Mouse (Mus musculus): ENCODE measurements around the gene Dnajc5. TPM values are rescaled to one million over a fixed set of nuclear protein-coding genes. Genes with fewer than 3 reads are reported as not detected.
A peak's percentile ranks its signal among the peaks of the same experiment; 100 is the strongest.

Gene Dnajc5
- polyA plus RNA-seq (2016; fragmentation: Nextera tagmentation; extraction: Ambion mirVana) = 129 and 134 TPM in 2 replicates

GRCm38 (mm10) chr2:181520118-181520935, at the start of gene Dnajc5:
Gene Dnajc5, plus strand, starts transcription at chr2:181520485.
- Histone ChIP-seq H3K4me2 (peak within 1 kb of the TSS; percentile 64), H3K9me3 (no peaks in the 10 kb centered on the region), H3K27me3 (no peaks in the 10 kb centered on the region), H3K4me3 (replicated peaks) (peak within 1 kb of the TSS; percentile 97), H3K27ac (peak within 1 kb of the TSS; percentile 99), H3K36me3 (replicated peaks) (peaks cover 25% of the 10 kb centered on the region), H3K9ac (peak within 1 kb of the TSS; percentile 94), H3K4me1 (peaks cover 28% of the 10 kb centered on the region)
- peak; percentile 97 for ATAC-seq (ENCODE audit: low FRiP score)
- WGBS = under 1% methylated on average over 72 of the region's 74 CpGs

GRCm38 (mm10) chr2:181471246-181471645, 49.0 kb upstream of the Dnajc5 start:
- Histone ChIP-seq H3K4me1 (no peaks in the 10 kb centered on the region), H3K4me2 (no peak overlapping the region), H3K9me3 (no peaks in the 10 kb centered on the region), H3K27ac (no peak overlapping the region), H3K36me3 (replicated peaks) (no peaks in the 10 kb centered on the region), H3K9ac (no peak overlapping the region), H3K4me3 (replicated peaks) (no peak overlapping the region), H3K27me3 (peaks cover 6% of the 10 kb centered on the region; the same call in 1 of the 2 replicates)
- no peak for ATAC-seq (ENCODE audit: low FRiP score)
- WGBS = 65% methylated on average over 5 of the region's 5 CpGs

DNA sequence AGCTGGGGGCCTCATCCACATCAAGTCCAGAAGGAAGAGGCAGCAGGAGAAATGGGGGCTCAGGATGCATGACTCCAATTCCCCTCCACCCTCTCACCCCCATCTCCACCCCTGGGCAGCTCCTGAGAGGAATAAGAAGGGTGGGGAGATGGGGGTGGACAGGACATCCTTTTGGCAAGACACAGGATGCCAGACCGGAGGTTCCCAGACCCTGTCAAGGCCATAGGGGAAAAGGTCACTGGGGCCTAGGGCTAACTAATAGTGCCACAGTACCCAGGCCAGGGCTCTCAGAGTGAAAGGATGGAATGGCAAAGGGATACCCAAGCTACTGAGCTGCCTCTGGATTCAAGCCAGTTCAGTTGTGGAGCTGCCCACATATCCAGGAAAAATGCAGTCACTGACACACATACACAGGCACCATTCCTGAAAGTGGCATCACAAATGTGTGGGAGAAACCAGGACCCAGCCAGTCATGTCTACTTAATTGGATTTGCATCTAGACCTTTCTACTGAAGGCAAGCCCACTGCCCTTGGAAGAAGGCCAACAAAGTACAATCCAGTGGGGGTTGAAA, 47.9 kb upstream of the Dnajc5 start:
- H3K27me3 ChIP-seq = peaks cover 6% of the 10 kb centered on the region; the same call in 1 of the 2 replicates

GRCm38 (mm10) chr2:181483120-181483519, 37.2 kb upstream of the Dnajc5 start:
- no peak for ATAC-seq (ENCODE audit: low FRiP score)
- Histone ChIP-seq H3K4me1 (no peaks in the 10 kb centered on the region), H3K9ac (no peak overlapping the region), H3K36me3 (replicated peaks) (no peaks in the 10 kb centered on the region), H3K9me3 (no peaks in the 10 kb centered on the region), H3K27ac (no peak overlapping the region), H3K27me3 (no peaks in the 10 kb centered on the region), H3K4me2 (no peak overlapping the region), H3K4me3 (replicated peaks) (no peak overlapping the region)
- 51% methylated on average over 2 of the region's 2 CpGs for WGBS

More for the DNA sequence above, 47.9 kb upstream of the Dnajc5 start:
- Histone ChIP-seq H3K4me2 (no peak overlapping the region), H3K27ac (no peak overlapping the region), H3K4me3 (replicated peaks) (no peak overlapping the region), H3K36me3 (replicated peaks) (no peaks in the 10 kb centered on the region), H3K4me1 (no peaks in the 10 kb centered on the region), H3K9me3 (no peaks in the 10 kb centered on the region), H3K9ac (no peak overlapping the region)
- WGBS = 87% methylated on average over 1 of the region's 1 CpGs
- no peak for ATAC-seq (ENCODE audit: low FRiP score)

GRCm38 (mm10) chr2:181483562-181484318, 36.5 kb upstream of the Dnajc5 start:
- H3K4me1 ChIP-seq = no peaks in the 10 kb centered on the region
- no peaks in the 10 kb centered on the region for H3K36me3 ChIP-seq (replicated peaks)
- H3K4me3 ChIP-seq (replicated peaks) = no peak overlapping the region
- no peak overlapping the region for H3K4me2 ChIP-seq
- no peaks in the 10 kb centered on the region for H3K27me3 ChIP-seq
- WGBS = 34% methylated on average over 7 of the region's 7 CpGs
- no peak overlapping the region for H3K27ac ChIP-seq
- no peak overlapping the region for H3K9ac ChIP-seq
- no peak for ATAC-seq (ENCODE audit: low FRiP score)
- no peaks in the 10 kb centered on the region for H3K9me3 ChIP-seq

DNA sequence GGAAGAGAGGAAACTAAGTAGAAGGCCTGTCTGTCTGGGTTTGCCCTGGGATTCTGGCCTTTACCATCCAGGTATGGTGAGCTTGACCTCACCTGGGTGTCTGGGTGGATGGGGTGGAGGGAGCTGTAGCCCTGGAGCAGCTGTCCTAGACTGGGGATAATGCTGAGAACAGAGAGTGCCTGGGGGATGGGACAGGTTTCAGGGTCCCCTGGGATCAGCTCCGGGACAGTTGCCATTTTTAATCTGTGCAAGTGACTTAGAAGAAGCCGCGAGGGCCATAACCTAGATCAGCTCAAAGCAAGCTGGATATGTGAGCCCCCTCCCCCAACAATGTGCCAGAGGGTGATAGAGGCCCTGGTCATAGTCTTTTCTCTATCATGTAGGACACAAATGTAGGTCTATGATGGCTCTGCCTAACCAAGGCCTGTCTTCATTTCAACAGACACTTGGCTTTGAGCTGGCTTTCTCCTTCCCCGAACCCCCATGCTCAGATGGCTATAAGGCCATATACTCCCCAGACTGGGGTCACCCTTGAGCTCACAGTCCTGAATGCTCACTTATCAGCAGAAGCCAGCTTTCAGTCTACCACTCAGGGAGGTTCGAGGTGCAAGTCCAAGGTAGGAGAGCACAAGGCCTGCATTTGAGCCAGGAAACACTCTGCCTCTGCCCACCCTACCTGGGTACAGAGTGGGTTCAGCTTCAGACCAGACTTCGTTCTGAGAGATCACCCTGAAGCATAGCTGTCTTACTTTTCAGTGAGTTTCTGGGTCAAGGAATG, 35.6 kb upstream of the Dnajc5 start:
- no peak for ATAC-seq (ENCODE audit: low FRiP score)
- Histone ChIP-seq H3K4me1 (no peaks in the 10 kb centered on the region), H3K9ac (no peak overlapping the region), H3K4me2 (no peak overlapping the region), H3K36me3 (replicated peaks) (no peaks in the 10 kb centered on the region), H3K9me3 (no peaks in the 10 kb centered on the region), H3K27me3 (no peaks in the 10 kb centered on the region), H3K27ac (no peak overlapping the region), H3K4me3 (replicated peaks) (no peak overlapping the region)
- 83% methylated on average over 6 of the region's 6 CpGs for WGBS

DNA sequence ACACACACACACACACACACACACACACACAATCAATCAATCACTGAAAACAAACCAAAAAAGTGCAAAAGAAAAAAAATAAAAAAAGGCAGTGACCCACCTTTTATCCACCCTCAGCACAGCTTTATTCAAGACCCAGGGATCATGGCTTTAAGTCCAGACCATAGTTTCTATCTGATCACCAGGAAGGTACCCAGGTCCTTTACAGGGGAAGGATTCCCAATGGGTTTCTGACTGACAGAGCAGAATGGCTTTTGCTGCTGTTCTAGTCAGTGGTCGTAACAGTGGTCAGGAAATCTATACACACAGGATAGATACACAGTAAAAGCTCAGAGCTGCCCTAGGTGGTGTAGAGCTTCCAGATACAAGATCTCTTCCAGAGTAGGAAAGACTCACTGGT, 34.5 kb upstream of the Dnajc5 start:
- Histone ChIP-seq H3K4me3 (replicated peaks) (no peak overlapping the region), H3K36me3 (replicated peaks) (no peaks in the 10 kb centered on the region), H3K27ac (no peak overlapping the region), H3K27me3 (no peaks in the 10 kb centered on the region), H3K9ac (no peak overlapping the region), H3K4me2 (no peak overlapping the region), H3K9me3 (no peaks in the 10 kb centered on the region), H3K4me1 (no peaks in the 10 kb centered on the region)
- no peak for ATAC-seq (ENCODE audit: low FRiP score)
- 26% methylated on average over 1 of the region's 1 CpGs for WGBS

DNA sequence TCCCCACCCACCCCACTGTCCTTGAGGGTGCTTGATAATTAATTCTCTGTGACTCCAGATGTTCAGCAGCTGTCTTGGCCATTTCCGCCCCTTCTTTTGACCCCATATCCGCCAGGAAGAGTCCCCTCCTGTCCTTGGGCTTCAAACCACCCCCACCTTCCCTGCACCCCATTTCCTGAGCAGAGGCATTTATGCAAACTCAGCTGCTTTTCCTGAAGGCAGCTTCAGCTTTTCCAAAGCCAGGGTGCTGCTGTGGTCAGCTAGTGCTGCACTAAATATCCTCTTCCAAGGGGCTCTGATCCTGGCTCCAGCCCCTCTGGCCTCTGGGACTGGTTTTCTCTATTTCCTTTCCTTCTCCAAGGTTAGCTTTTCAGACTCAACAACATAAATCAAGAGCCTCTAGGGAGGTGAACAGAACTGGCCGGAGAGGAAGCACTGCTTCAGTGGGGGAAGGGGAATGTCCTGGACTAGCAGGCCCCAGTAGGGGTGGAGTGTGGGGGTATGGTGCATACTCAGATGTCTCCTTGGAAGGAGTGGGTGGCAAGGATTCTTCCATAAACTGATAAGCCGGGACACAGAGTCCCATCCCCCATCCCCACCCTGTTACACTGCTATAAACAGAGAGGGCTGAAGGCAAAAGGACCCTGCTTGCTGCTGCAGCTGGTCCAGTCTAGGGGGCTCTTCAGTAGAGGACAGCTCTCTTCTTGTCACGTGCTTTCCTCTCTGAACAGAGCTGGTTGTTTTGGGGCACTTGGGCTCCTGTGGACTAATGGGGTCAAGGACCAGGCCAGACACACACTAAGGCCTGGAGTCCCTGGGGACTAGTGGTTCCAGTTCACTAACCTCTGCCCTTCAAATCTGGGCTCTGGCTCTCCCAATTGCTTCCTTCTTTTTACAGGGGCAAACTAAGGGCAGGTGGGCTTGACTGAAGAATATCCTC, 32.7 kb upstream of the Dnajc5 start:
- Histone ChIP-seq H3K4me2 (no peak overlapping the region), H3K27ac (no peak overlapping the region), H3K4me3 (replicated peaks) (no peak overlapping the region), H3K36me3 (replicated peaks) (no peaks in the 10 kb centered on the region), H3K9ac (no peak overlapping the region), H3K27me3 (no peaks in the 10 kb centered on the region), H3K4me1 (no peaks in the 10 kb centered on the region), H3K9me3 (no peaks in the 10 kb centered on the region)
- 34% methylated on average over 5 of the region's 5 CpGs for WGBS
- ATAC-seq (ENCODE audit: low FRiP score) = no peak

DNA sequence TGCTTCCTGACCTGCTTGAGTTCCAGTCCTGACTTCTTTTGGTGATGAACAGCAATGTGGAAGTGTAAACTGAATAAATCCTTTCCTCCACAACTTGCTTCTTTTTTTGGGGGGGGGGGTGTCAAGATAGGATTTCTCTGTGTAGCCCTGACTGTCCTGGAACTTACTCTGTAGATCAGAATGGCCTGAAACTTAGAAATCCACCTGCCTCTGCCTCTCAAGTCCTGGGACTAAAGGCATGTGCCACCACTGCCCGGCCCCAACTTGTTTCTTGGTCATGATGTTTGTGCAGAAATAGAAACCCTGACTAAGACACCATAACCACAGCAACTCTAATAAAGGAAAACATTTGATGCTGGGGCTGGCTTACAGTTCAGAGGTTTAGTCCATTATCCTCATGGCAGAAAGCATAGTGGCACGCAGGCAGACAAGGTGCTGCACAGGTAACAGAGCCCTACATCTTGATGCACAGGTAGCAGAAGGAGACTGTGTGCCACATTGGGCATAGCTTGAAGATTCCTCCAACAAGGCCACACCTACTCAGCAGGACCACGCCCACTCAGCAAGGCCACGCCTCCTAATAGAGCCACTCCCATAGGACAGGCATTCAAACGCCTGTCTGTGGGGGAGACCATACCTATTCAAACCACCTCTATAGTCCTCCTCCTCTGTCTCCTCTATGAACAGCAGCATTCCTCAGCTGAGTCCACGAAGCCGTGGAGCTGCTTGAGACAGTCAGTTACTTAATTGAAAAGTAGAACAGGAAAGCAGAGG, 28.7 kb upstream of the Dnajc5 start:
- Histone ChIP-seq H3K27me3 (no peaks in the 10 kb centered on the region), H3K27ac (no peak overlapping the region), H3K9ac (no peak overlapping the region), H3K9me3 (no peaks in the 10 kb centered on the region), H3K4me2 (no peak overlapping the region), H3K4me1 (peaks cover 6% of the 10 kb centered on the region), H3K36me3 (replicated peaks) (no peaks in the 10 kb centered on the region), H3K4me3 (replicated peaks) (no peak overlapping the region)
- 25% methylated on average over 7 of the region's 7 CpGs for WGBS
- ATAC-seq (ENCODE audit: low FRiP score) = no peak

GRCm38 (mm10) chr2:181492206-181492605, 28.1 kb upstream of the Dnajc5 start:
- no peak overlapping the region for H3K27ac ChIP-seq
- H3K4me2 ChIP-seq = no peak overlapping the region
- H3K9me3 ChIP-seq = no peaks in the 10 kb centered on the region
- no peaks in the 10 kb centered on the region for H3K36me3 ChIP-seq (replicated peaks)
- WGBS = 40% methylated on average over 3 of the region's 3 CpGs
- H3K4me1 ChIP-seq = peaks cover 6% of the 10 kb centered on the region
- H3K27me3 ChIP-seq = no peaks in the 10 kb centered on the region
- no peak for ATAC-seq (ENCODE audit: low FRiP score)
- H3K9ac ChIP-seq = no peak overlapping the region
- no peak overlapping the region for H3K4me3 ChIP-seq (replicated peaks)

All from forebrain, embryonic 12.5 days (tissue).